Mouse (Mus musculus) CH12.LX (cell line): Measurements from ENCODE around the gene Phpt1. TPM values are rescaled to one million over a fixed set of nuclear protein-coding genes. Genes with fewer than 3 reads are reported as not detected.
A peak's percentile ranks its signal among the peaks of the same experiment; 100 is the strongest.

Experiments used
- DNase-seq: peaks from one replicate; pipeline ENCODE4 v3.0.0-alpha.2; 2013; ENCODE audit errors: extremely low read depth
- H3K27ac ChIP-seq: 2 replicates; pipeline ENCODE4 v1.5.1; 2012; ENCODE audit warnings: low read depth, mild to moderate bottlenecking, control low read depth, moderate library complexity; ENCODE audit not compliant: insufficient read depth
- H3K27me3 ChIP-seq: replicated peaks from 2 replicates; pipeline ENCODE3; 2012; ENCODE audit warnings: inconsistent platforms
- H3K36me3 ChIP-seq, 2 experiments: replicated peaks in 1 of 2; 2 replicates each; pipeline versions ENCODE3 to v1.6.1; 2012; ENCODE audit warnings: inconsistent platforms in 1 of 2, low read length in 1 of 2, mild to moderate bottlenecking in 1 of 2, mixed read lengths in 1 of 2, moderate library complexity in 1 of 2; ENCODE audit not compliant: control insufficient read depth in 1 of 2, insufficient read depth in 1 of 2
- H3K4me1 ChIP-seq, 2 experiments: 2 replicates each; pipeline ENCODE4 v1.6.1; 2012; ENCODE audit warnings: inconsistent platforms in 1 of 2, moderate library complexity in 1 of 2; ENCODE audit not compliant: insufficient read depth in 2 of 2, control insufficient read depth in 1 of 2
- H3K4me2 ChIP-seq: 2 replicates; pipeline ENCODE4 v1.6.1; 2012; ENCODE audit warnings: low read depth, mild to moderate bottlenecking, control low read depth; ENCODE audit not compliant: poor library complexity, insufficient read depth, severe bottlenecking
- H3K4me3 ChIP-seq, 3 experiments: fragments of 150-350 bp in 1 of 3; sonication (generic) in 1 of 3; replicated peaks in 1 of 3; 2 replicates each; pipeline versions ENCODE3 to v1.5.1; 2011 to 2012; ENCODE audit warnings: low read depth in 2 of 3, low read length in 2 of 3, mild to moderate bottlenecking in 2 of 3, moderate library complexity in 2 of 3, control low read depth in 1 of 3, improper control_type of control experiment in 1 of 3, inconsistent platforms in 1 of 3, mixed read lengths in 1 of 3; ENCODE audit not compliant: poor library complexity in 1 of 3
- H3K79me2 ChIP-seq: replicated peaks from 2 replicates; pipeline ENCODE4 v1.6.1; 2012; ENCODE audit warnings: mild to moderate bottlenecking, moderate library complexity; ENCODE audit not compliant: control insufficient read depth, poor library complexity, insufficient read depth, severe bottlenecking; ENCODE audit errors: extremely low read depth
- H3K9ac ChIP-seq: 2 replicates; pipeline ENCODE4 v1.6.1; 2012; ENCODE audit warnings: low read depth, mild to moderate bottlenecking, control low read depth, moderate library complexity; ENCODE audit not compliant: insufficient read depth
- H3K9me3 ChIP-seq: replicated peaks from 2 replicates; pipeline ENCODE3; 2012; ENCODE audit warnings: low read length, inconsistent platforms, mixed read lengths
- BHLHE40 ChIP-seq: IDR thresholded peaks from 2 replicates; pipeline ENCODE4 v1.6.1; 2011; ENCODE audit warnings: mild to moderate bottlenecking, low read depth, low read length, improper control_type of control experiment
- CHD2 ChIP-seq: IDR thresholded peaks from 2 replicates; pipeline ENCODE4 v1.6.1; 2011; ENCODE audit warnings: low read length, improper control_type of control experiment
- EP300 ChIP-seq: IDR thresholded peaks from 2 replicates; pipeline ENCODE4 v1.6.1; 2011; ENCODE audit warnings: low read length, improper control_type of control experiment
- ETS1 ChIP-seq: conservative IDR thresholded peaks from 2 replicates; pipeline ENCODE4 v1.6.1; 2012; ENCODE audit warnings: low read depth, mild to moderate bottlenecking, inconsistent platforms, low read length, improper control_type of control experiment, moderate library complexity
- IRF4 ChIP-seq: IDR thresholded peaks from 2 replicates; pipeline ENCODE4 v1.6.1; 2014; ENCODE audit warnings: low read depth, mild to moderate bottlenecking, inconsistent platforms, low read length, improper control_type of control experiment
- JUN ChIP-seq: IDR thresholded peaks from 2 replicates; pipeline ENCODE4 v1.6.1; 2011; ENCODE audit warnings: low read depth, mild to moderate bottlenecking, low read length, improper control_type of control experiment, moderate library complexity; ENCODE audit not compliant: insufficient read depth
- JUND ChIP-seq: conservative IDR thresholded peaks from 2 replicates; pipeline ENCODE4 v1.6.1; 2011; ENCODE audit warnings: low read depth, low read length, improper control_type of control experiment
- KAT2A ChIP-seq: IDR thresholded peaks from 2 replicates; pipeline ENCODE4 v1.6.1; 2012; ENCODE audit warnings: low read length, improper control_type of control experiment, inconsistent platforms; ENCODE audit not compliant: insufficient replicate concordance
- MAFK ChIP-seq: IDR thresholded peaks from 2 replicates; pipeline ENCODE4 v1.6.1; 2011; ENCODE audit warnings: low read length, improper control_type of control experiment; ENCODE audit not compliant: insufficient replicate concordance
- MEF2A ChIP-seq: IDR thresholded peaks from 2 replicates; pipeline ENCODE4 v1.6.1; 2014; ENCODE audit warnings: low read depth, mild to moderate bottlenecking, inconsistent platforms, low read length, improper control_type of control experiment, borderline replicate concordance
- MXI1 ChIP-seq: IDR thresholded peaks from 2 replicates; pipeline ENCODE4 v1.6.1; 2011; ENCODE audit warnings: mild to moderate bottlenecking, low read depth, low read length, improper control_type of control experiment
- MYC ChIP-seq: IDR thresholded peaks from 2 replicates; pipeline ENCODE4 v1.6.1; 2011; ENCODE audit warnings: low read depth, mild to moderate bottlenecking, improper control_type of control experiment, low read length
- PAX5 ChIP-seq: IDR thresholded peaks from 2 replicates; pipeline ENCODE4 v1.6.1; 2012; ENCODE audit warnings: low read length, inconsistent platforms, mixed read lengths
- POLR2AphosphoS2 ChIP-seq: IDR thresholded peaks from 2 replicates; pipeline ENCODE4 v1.6.1; 2011; ENCODE audit warnings: low read depth, low read length, improper control_type of control experiment
- RCOR1 ChIP-seq: conservative IDR thresholded peaks from 2 replicates; pipeline ENCODE4 v1.6.1; 2012; ENCODE audit warnings: low read depth, mild to moderate bottlenecking, inconsistent platforms, low read length, improper control_type of control experiment
- SMC3 ChIP-seq: IDR thresholded peaks from 2 replicates; pipeline ENCODE4 v1.6.1; 2011; ENCODE audit warnings: low read depth, low read length, improper control_type of control experiment
- USF2 ChIP-seq: conservative IDR thresholded peaks from 2 replicates; pipeline ENCODE4 v1.6.1; 2011; ENCODE audit warnings: low read depth, low read length, improper control_type of control experiment
- ZMIZ1 ChIP-seq: IDR thresholded peaks from 2 replicates; pipeline ENCODE4 v1.6.1; 2012; ENCODE audit warnings: low read depth, mild to moderate bottlenecking, inconsistent platforms, low read length, improper control_type of control experiment
- ZNF384 ChIP-seq: IDR thresholded peaks from 2 replicates; pipeline ENCODE4 v1.6.1; 2012; ENCODE audit warnings: low read depth, low read length, improper control_type of control experiment, inconsistent platforms
- dilution Hi-C: fragments of 300-500 bp; cut with MboI; formaldehyde crosslinking; loops from 2 replicates; pipeline ENCODE4 v1.14.3; 2020; ENCODE audit warnings: low sequenced_read_pairs; ENCODE audit not compliant: extremely low pct_unique_long_range_greater_than_20kb, extremely low pct_ligation_motif_present
- in situ Hi-C: fragments of 300-500 bp; cut with MboI; formaldehyde crosslinking; loops from 3 replicates; pipeline ENCODE4 v1.14.3; 2019; ENCODE audit warnings: low sequenced_read_pairs, low pct_ligation_motif_present, low pct_unique_long_range_greater_than_20kb, mixed read lengths
- polyA plus RNA-seq: library from polyadenylated mRNA; unstranded; fragments of >175 nt; gene quantifications from 2 replicates; pipeline ENCODE4 v1.2.1, GENCODE M21; 2012; ENCODE audit warnings: low read depth; ENCODE audit not compliant: insufficient read length
- total RNA-seq, 2 experiments: library from RNA; depleted of rRNA; stranded (reverse); fragments of 300-350 nt in 1 of 2; fragments of >200 nt in 1 of 2; gene quantifications; 2 replicates each; pipeline ENCODE4 v1.2.3; 2012 to 2014

Gene Phpt1
- total and polyA plus RNA-seq, 3 experiments = 37.9 to 66.9 (median 46.6) TPM

DNA sequence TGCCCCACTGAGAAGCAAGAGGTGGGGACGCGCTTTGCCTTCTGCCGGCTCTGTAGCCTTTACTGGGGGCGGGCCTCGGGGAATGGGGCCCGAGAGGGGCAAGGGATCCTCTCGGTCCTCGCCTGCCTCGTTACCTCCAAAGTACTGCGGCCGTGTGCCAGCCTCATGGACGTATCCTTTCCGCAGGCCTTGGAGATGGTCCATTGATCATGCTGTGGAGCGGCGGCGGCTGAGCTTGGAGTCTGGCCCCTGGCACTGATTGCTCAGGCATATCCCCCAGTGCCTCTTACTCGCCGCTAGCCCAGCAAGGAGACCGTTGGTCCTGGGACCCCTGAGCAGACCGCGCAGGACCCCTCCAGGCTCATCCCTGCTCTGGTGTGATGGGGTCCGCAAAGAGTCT is 41.4 kb upstream of the Phpt1 start:
- no peak overlapping the region for H3K27ac ChIP-seq
- dilution Hi-C loops = no loop called here
- no peak overlapping the region for H3K4me2 ChIP-seq
- no peaks in the 10 kb centered on the region for H3K9me3 ChIP-seq
- DNase-seq = no peak
- peaks cover 1% of the 10 kb centered on the region for H3K27me3 ChIP-seq
- H3K4me3 ChIP-seq = no peak overlapping the region
- peaks cover 0 to 7% of the 10 kb centered on the region in 2 experiments; a peak in 2 of 4 replicates for H3K4me1 ChIP-seq
- no peak for TF ChIP-seq BHLHE40
- TF ChIP-seq RCOR1 = no peak
- no peak for TF ChIP-seq KAT2A
- no peak for TF ChIP-seq USF2
- no peak for TF ChIP-seq MYC
- TF ChIP-seq MEF2A = no peak
- no peak for TF ChIP-seq ETS1
- TF ChIP-seq ZMIZ1 = no peak
- TF ChIP-seq ZNF384 = no peak
- no peak for TF ChIP-seq PAX5
- TF ChIP-seq JUND = no peak
- no peak for TF ChIP-seq POLR2AphosphoS2
- no peak for TF ChIP-seq JUN
- no peak for TF ChIP-seq EP300
- no peak for TF ChIP-seq IRF4
- no peak for TF ChIP-seq MXI1
- TF ChIP-seq CHD2 = no peak
- TF ChIP-seq MAFK = no peak
- peaks cover 0 to 3% of the 10 kb centered on the region in 2 experiments for H3K36me3 ChIP-seq
- in situ Hi-C loops = no loop called here
- no peak overlapping the region for H3K9ac ChIP-seq
- H3K79me2 ChIP-seq = no peaks in the 10 kb centered on the region

DNA sequence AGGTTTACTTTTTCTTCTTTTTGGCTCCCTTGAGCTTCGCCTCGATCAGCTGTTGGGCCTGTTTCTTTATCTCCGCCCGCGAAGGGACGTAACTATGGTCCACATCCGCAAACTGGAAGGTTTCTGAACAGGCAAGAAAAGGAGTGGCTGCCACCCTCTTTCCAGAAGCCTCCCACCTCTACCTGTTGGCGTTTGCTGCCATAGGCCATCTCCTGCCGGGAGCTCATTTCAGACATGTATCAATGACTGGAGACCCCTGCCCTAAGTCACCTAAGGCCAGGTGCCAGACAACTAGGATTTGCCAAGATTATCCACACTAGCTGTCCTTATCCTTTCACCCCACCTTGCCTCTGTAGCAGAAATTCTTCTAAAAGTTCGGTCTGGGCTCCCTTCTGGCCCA is 33.6 kb upstream of the Phpt1 start:
- H3K4me1 ChIP-seq = peaks cover 5 to 21% of the 10 kb centered on the region in 2 experiments
- no peaks in the 10 kb centered on the region for H3K27me3 ChIP-seq
- in situ Hi-C loops (no loop called here), dilution Hi-C loops (no loop called here)
- no peaks in the 10 kb centered on the region for H3K9me3 ChIP-seq
- peaks cover 0 to 18% of the 10 kb centered on the region in 2 experiments for H3K36me3 ChIP-seq
- H3K4me2 ChIP-seq = peak overlapping the region; percentile 7; the same call in 1 of the 2 replicates
- no peak overlapping the region for H3K9ac ChIP-seq
- DNase-seq = no peak
- no peak overlapping the region for H3K27ac ChIP-seq
- peaks cover 17% of the 10 kb centered on the region for H3K79me2 ChIP-seq
- H3K4me3 ChIP-seq = peak overlapping the region in 1 of 3 experiments; percentile 99
- TF ChIP-seq SMC3 = no peak
